Mouse (Mus musculus) testis, adult 2 months (tissue): ENCODE measurements around the gene Sema7a.

ENCODE experiments used
- CTCF ChIP-seq: fragments of 200-500 bp; IDR thresholded peaks from 2 replicates; pipeline ENCODE4 v1.5.1; 2012; ENCODE audit warnings: low read depth, mild to moderate bottlenecking, inconsistent platforms, low read length, moderate library complexity; ENCODE audit not compliant: control insufficient read depth, insufficient read depth, insufficient replicate concordance
- POLR2A ChIP-seq: fragments of 200-500 bp; IDR thresholded peaks from 2 replicates; pipeline ENCODE4 v1.6.1; 2012; ENCODE audit warnings: low read depth, mild to moderate bottlenecking, inconsistent platforms, low read length, moderate library complexity; ENCODE audit not compliant: control insufficient read depth

DNA sequence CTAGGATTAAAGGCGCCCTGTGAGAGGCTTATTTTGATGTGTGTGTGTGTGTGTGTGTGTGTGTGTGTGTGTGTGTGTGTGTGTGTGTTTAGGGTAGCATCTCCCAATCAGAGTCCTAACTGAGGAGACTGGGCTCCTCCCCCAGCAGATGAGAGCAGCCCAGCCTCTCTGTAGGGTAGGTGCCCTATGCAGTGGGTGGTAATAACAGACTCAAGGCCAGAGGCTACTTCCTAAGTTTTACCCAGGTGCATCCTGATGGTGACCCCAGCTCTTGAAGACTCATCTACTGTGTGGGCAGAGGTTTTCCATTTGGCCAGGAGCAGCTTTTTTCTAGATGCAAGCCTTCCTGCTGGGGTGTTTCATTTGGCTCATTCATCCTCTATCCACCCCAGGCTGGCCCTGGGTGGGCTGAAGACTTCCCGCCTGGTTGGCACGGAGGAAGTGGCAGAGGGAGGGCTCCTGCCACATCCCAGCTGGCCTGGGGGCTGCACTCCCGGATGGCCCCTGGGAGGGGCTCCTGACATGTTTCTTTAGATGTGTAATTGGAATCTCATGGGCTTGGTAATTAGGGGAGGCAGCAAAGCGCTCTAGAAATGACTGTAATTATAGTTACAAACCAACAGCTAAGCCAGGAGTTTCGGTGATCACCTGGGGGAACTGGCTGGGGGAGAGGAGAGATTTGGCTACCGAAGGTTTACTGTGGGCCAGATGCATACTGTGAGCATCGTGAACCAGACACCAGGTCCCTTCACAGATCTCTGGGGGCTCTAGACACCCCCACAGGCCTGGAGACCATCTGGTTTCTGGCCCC is 53.1 kb downstream of the Sema7a start:
- no peak for TF ChIP-seq CTCF
- no peak for TF ChIP-seq POLR2A
